In the genomic region with DNA sequence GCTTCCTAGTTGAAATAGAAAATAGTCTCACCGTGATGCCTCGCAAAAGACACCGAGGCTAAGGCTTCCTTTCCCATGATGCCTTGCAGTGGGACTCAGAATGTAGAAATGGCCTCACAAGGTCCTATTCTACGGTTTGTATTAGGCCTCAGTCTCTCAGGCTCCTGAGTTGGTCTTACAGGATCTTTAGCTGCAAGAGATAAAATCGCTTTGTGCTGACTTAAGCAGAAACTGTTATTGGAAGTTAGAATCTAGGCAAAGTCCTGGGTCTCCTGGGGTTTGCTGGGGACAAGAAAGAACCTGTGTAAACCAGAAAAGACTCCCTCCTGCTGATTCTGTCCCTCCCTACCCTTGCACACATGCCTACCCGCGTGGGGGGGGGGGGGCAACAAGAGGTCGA, we compare ENCODE assay signal across 28 mouse cellular contexts. TPM values are rescaled to one million over a fixed set of nuclear protein-coding genes. Genes with fewer than 3 reads are reported as not detected.
DNase-seq lines count a peak whose midpoint lies in the region; ATAC-seq and TF ChIP-seq lines count a peak whose summit lies in the region.
"Had no signal": no experiment of that assay in that cellular context is flagged by ENCODE, and none has a peak within 500 bp of the region (broad histone marks: within the 10 kb centered on the region; RNA-seq: fewer than 3 reads in every experiment).

No protein-coding gene starts in this region.

- 84% methylated on average over 8 of the region's 8 CpGs for whole genome bisulfite sequencing in midbrain, embryonic 11.5 days
- 76% methylated on average over 8 of the region's 8 CpGs for WGBS in midbrain, embryonic 13.5 days
- 84% methylated on average over 8 of the region's 8 CpGs for WGBS in intestine, embryonic 15.5 days

- no peak overlapping the region for H3K4me2 ChIP-seq in midbrain, embryonic 11.5 days
- no peak overlapping the region for H3K4me2 ChIP-seq in midbrain, embryonic 13.5 days (replicated peaks)
- no peak overlapping the region for H3K4me2 ChIP-seq in intestine, embryonic 15.5 days (replicated peaks)
- H3K4me2 ChIP-seq: embryonic facial prominence, embryonic 13.5 days; embryonic facial prominence, embryonic 15.5 days; forebrain, embryonic 12.5 days had no signal

- no peak for ATAC-seq in midbrain, embryonic 11.5 days (ENCODE audit: low FRiP score)
- ATAC-seq in midbrain, embryonic 13.5 days: no peak
- no peak for ATAC-seq in intestine, embryonic 15.5 days
- ATAC-seq: forebrain, embryonic 14.5 days; forebrain, embryonic 16.5 days had no signal

- no peaks in the 10 kb centered on the region for H3K9me3 ChIP-seq in midbrain, embryonic 11.5 days (ENCODE audit: control insufficient read depth, low read length)
- H3K9me3 ChIP-seq in midbrain, embryonic 13.5 days: no peaks in the 10 kb centered on the region
- H3K9me3 ChIP-seq in ES-E14 (ENCODE audit: control insufficient read depth, insufficient read depth, low read depth, low read length): no peaks in the 10 kb centered on the region
- no peaks in the 10 kb centered on the region for H3K9me3 ChIP-seq in intestine, embryonic 15.5 days
- H3K9me3 ChIP-seq: embryonic facial prominence, embryonic 15.5 days; forebrain, embryonic 12.5 days had no signal

- peaks cover 3% of the 10 kb centered on the region for H3K4me1 ChIP-seq in midbrain, embryonic 11.5 days (ENCODE audit: control insufficient read depth, insufficient read depth, low read length)
- H3K4me1 ChIP-seq in midbrain, embryonic 13.5 days (replicated peaks): peaks cover 33% of the 10 kb centered on the region
- H3K4me1 ChIP-seq in ES-E14 (ENCODE audit: control insufficient read depth in 2 of 2, insufficient read depth in 2 of 2, low read length in 2 of 2, poor library complexity in 1 of 2): peaks cover 0 to 4% of the 10 kb centered on the region in 2 experiments; a peak in 1 of 4 replicates
- peaks cover 10% of the 10 kb centered on the region for H3K4me1 ChIP-seq in intestine, embryonic 15.5 days (replicated peaks)

- no peak overlapping the region for H3K27ac ChIP-seq in midbrain, embryonic 11.5 days (ENCODE audit: low read depth, low read length)
- no peak overlapping the region for H3K27ac ChIP-seq in midbrain, embryonic 13.5 days
- H3K27ac ChIP-seq in ES-E14 (ENCODE audit: insufficient read depth, low read depth, low read length, poor library complexity, severe bottlenecking): no peak overlapping the region
- H3K27ac ChIP-seq in intestine, embryonic 15.5 days: no peak overlapping the region
- H3K27ac ChIP-seq: embryonic facial prominence, embryonic 13.5 days; embryonic facial prominence, embryonic 15.5 days; forebrain, embryonic 10.5 days; forebrain, embryonic 12.5 days had no signal

- no peak overlapping the region for H3K9ac ChIP-seq in midbrain, embryonic 11.5 days (ENCODE audit: low read length)
- H3K9ac ChIP-seq in midbrain, embryonic 13.5 days (replicated peaks): no peak overlapping the region
- no peak overlapping the region for H3K9ac ChIP-seq in ES-E14 (ENCODE audit: insufficient read depth, low read depth, low read length, poor library complexity, severe bottlenecking)
- H3K9ac ChIP-seq in intestine, embryonic 15.5 days: no peak overlapping the region
- H3K9ac ChIP-seq: embryonic facial prominence, embryonic 13.5 days; embryonic facial prominence, embryonic 15.5 days; forebrain, embryonic 12.5 days had no signal

- no peak overlapping the region for H3K4me3 ChIP-seq in midbrain, embryonic 11.5 days (ENCODE audit: low read depth, low read length)
- H3K4me3 ChIP-seq in midbrain, embryonic 13.5 days (replicated peaks): no peak overlapping the region
- H3K4me3 ChIP-seq in ES-E14 (ENCODE audit: insufficient read depth in 1 of 2, low read depth in 1 of 2, low read length in 2 of 2, poor library complexity in 1 of 2, severe bottlenecking in 1 of 2): no peak overlapping the region
- H3K4me3 ChIP-seq in intestine, embryonic 15.5 days (replicated peaks): no peak overlapping the region
- H3K4me3 ChIP-seq: embryonic facial prominence, embryonic 13.5 days; embryonic facial prominence, embryonic 15.5 days; erythroblast, embryonic 14.5 days; forebrain, embryonic 10.5 days; forebrain, embryonic 12.5 days had no signal

- in situ Hi-C loops in ES-E14 (cut with MboI; ENCODE audit: low sequenced_read_pairs in 2 of 2, unreplicated experiment in 2 of 2): no loop called here

- H3K27me3 ChIP-seq in midbrain, embryonic 11.5 days (ENCODE audit: control insufficient read depth, insufficient read depth, low read length): peaks cover 7% of the 10 kb centered on the region
- peaks cover 6% of the 10 kb centered on the region; the same call in 1 of the 2 replicates for H3K27me3 ChIP-seq in midbrain, embryonic 13.5 days
- peaks cover 7% of the 10 kb centered on the region; the same call in 1 of the 2 replicates for H3K27me3 ChIP-seq in intestine, embryonic 15.5 days (replicated peaks)

- DNase-seq in cerebellum, adult 9-10 months: peak; percentile 26
- DNase-seq in cerebellum, postnatal 4 days (ENCODE audit: low spot score in 2 of 2): no peak
- peak; percentile 65 for DNase-seq in midbrain, embryonic 11.5 days (ENCODE audit: low spot score, missing footprints)
- no peak for DNase-seq in ES-E14 (ENCODE audit: low read depth, low spot score)
- DNase-seq: adrenal gland, adult 2 months; adrenal gland, postnatal 10 days; adrenal gland, postnatal 25 days; cerebellum, adult 11 months; cerebellum, adult 18-20 months; cerebellum, adult 8-10 months; cerebellum, postnatal 10 days; cerebellum, postnatal 25 days; embryo, embryonic 11 days had no signal

- no peaks in the 10 kb centered on the region for H3K36me3 ChIP-seq in midbrain, embryonic 11.5 days (ENCODE audit: control insufficient read depth, insufficient read depth, low read length)
- H3K36me3 ChIP-seq in midbrain, embryonic 13.5 days: no peaks in the 10 kb centered on the region
- H3K36me3 ChIP-seq in ES-E14 (ENCODE audit: control insufficient read depth, insufficient read depth, low read length, poor library complexity, severe bottlenecking): peaks cover 11% of the 10 kb centered on the region
- peaks cover 3% of the 10 kb centered on the region; the same call in 1 of the 2 replicates for H3K36me3 ChIP-seq in intestine, embryonic 15.5 days
- H3K36me3 ChIP-seq: embryonic facial prominence, embryonic 13.5 days; embryonic facial prominence, embryonic 15.5 days; forebrain, embryonic 10.5 days; forebrain, embryonic 12.5 days had no signal

TF ChIP-seq in ES-E14, 5 proteins besides CTCF, POLR2A, EP300 and RAD21:
- no peak for TF ChIP-seq ZNF384 (IDR thresholded peaks at IDR 0.05; ENCODE audit: low read depth, low read length)
- TF ChIP-seq MAFK (IDR thresholded peaks at IDR 0.05; ENCODE audit: insufficient read depth, low read depth, low read length): peak; percentile 52
TF ChIP-seq in ES-E14: peak in this region for 1.

RNA-seq across cellular contexts. Expression of gene Cadm4, which starts 5.5 kb away (rescaled TPM):
- 6.6 and 6.7 TPM in 2 replicates for polyA plus RNA-seq in midbrain, embryonic 11.5 days (2014; fragmentation: Nextera tagmentation; extraction: Ambion mirVana)
- polyA plus RNA-seq in midbrain, embryonic 13.5 days (2015; fragmentation: Nextera tagmentation; extraction: Ambion mirVana): 52.4 and 67.8 TPM in 2 replicates
- 10.8 and 21.4 TPM in 2 replicates for total RNA-seq in ES-E14 (2012; rRNA removed)
- polyA plus RNA-seq in intestine, embryonic 15.5 days (2015; fragmentation: Nextera tagmentation; extraction: Ambion mirVana): 2.8 and 3.3 TPM in 2 replicates
- total RNA-seq: common myeloid progenitor, adult 5-6 weeks had no signal

RNA-seq across cellular contexts. Expression of gene Plaur, which starts 14.1 kb away (rescaled TPM):
- polyA plus RNA-seq in midbrain, embryonic 11.5 days (2014; fragmentation: Nextera tagmentation; extraction: Ambion mirVana): 0.86 and 1.4 TPM in 2 replicates
- polyA plus RNA-seq in midbrain, embryonic 13.5 days (2015; fragmentation: Nextera tagmentation; extraction: Ambion mirVana): 1.0 and 1.2 TPM in 2 replicates
- 99.5 and 118 TPM in 2 replicates for total RNA-seq in ES-E14 (2012; rRNA removed)
- 8.7 and 10.5 TPM in 2 replicates for polyA plus RNA-seq in intestine, embryonic 15.5 days (2015; fragmentation: Nextera tagmentation; extraction: Ambion mirVana)

RNA-seq across cellular contexts. Expression of gene Irgc1, which starts 24.2 kb away (rescaled TPM):
- polyA plus RNA-seq in midbrain, embryonic 11.5 days (2014; fragmentation: Nextera tagmentation; extraction: Ambion mirVana): not detected in 2 replicates
- polyA plus RNA-seq in midbrain, embryonic 13.5 days (2015; fragmentation: Nextera tagmentation; extraction: Ambion mirVana): not detected in 2 replicates
- total RNA-seq in ES-E14 (2012; rRNA removed): 0.16 TPM in 1 of 2 replicates, not detected in the other
- polyA plus RNA-seq in intestine, embryonic 15.5 days (2015; fragmentation: Nextera tagmentation; extraction: Ambion mirVana): not detected in 2 replicates
- total RNA-seq: adrenal gland, adult 2 months; adrenal gland, postnatal 25 days; adrenal gland, postnatal 4 days; common myeloid progenitor, adult 5-6 weeks; MEL had no signal
- polyA plus RNA-seq: adrenal gland, adult 2 months; brain, embryonic 14.5 days; embryonic facial prominence, embryonic 11.5 days; embryonic facial prominence, embryonic 13.5 days; embryonic facial prominence, embryonic 15.5 days; erythroblast, embryonic 14.5 days; forebrain, embryonic 10.5 days; forebrain, embryonic 12.5 days; forebrain, embryonic 14.5 days; forebrain, embryonic 16.5 days had no signal

RNA-seq across cellular contexts. Expression of gene Zfp428, which starts 30.5 kb away (rescaled TPM):
- 83.8 and 83.9 TPM in 2 replicates for polyA plus RNA-seq in midbrain, embryonic 11.5 days (2014; fragmentation: Nextera tagmentation; extraction: Ambion mirVana)
- 234 and 261 TPM in 2 replicates for polyA plus RNA-seq in midbrain, embryonic 13.5 days (2015; fragmentation: Nextera tagmentation; extraction: Ambion mirVana)
- total RNA-seq in ES-E14 (2012; rRNA removed): 94.1 and 114 TPM in 2 replicates
- polyA plus RNA-seq in intestine, embryonic 15.5 days (2015; fragmentation: Nextera tagmentation; extraction: Ambion mirVana): 32.0 and 36.6 TPM in 2 replicates

RNA-seq across cellular contexts. Expression of gene AC161166.1, which starts 35.9 kb away (rescaled TPM):
- polyA plus RNA-seq in midbrain, embryonic 11.5 days (2014; fragmentation: Nextera tagmentation; extraction: Ambion mirVana): 0.55 and 0.59 TPM in 2 replicates
- 1.2 and 1.9 TPM in 2 replicates for polyA plus RNA-seq in midbrain, embryonic 13.5 days (2015; fragmentation: Nextera tagmentation; extraction: Ambion mirVana)
- total RNA-seq in ES-E14 (2012; rRNA removed): 1.2 and 1.6 TPM in 2 replicates
- polyA plus RNA-seq in intestine, embryonic 15.5 days (2015; fragmentation: Nextera tagmentation; extraction: Ambion mirVana): 0.14 and 0.24 TPM in 2 replicates
- total RNA-seq: adrenal gland, adult 2 months; adrenal gland, postnatal 10 days; adrenal gland, postnatal 25 days; adrenal gland, postnatal 4 days; common myeloid progenitor, adult 5-6 weeks; MEL had no signal
- polyA plus RNA-seq: adrenal gland, adult 2 months; brain, embryonic 14.5 days; erythroblast, embryonic 14.5 days; frontal cortex, adult 2 months had no signal

Comparison
In these comparisons a context has a peak if more than half of its experiments do, and no peak if none do; other contexts are left out.
1. DNase-seq: peak in cerebellum, adult 9-10 months (single experiment) and midbrain, embryonic 11.5 days (single experiment); none in cerebellum, postnatal 4 days (0 of 2) and ES-E14 (single experiment).